ENCODE assay signal across 15 mouse cellular contexts in genomic region chr1:76113281-76113680, GRCm38 (mm10).
DNase-seq lines count a peak whose midpoint lies in the region; ATAC-seq and TF ChIP-seq lines count a peak whose summit lies in the region.
"Had no signal": no experiment of that assay in that cellular context is flagged by ENCODE, and none has a peak within 500 bp of the region (broad histone marks: within the 10 kb centered on the region; RNA-seq: fewer than 3 reads in every experiment).

No protein-coding gene starts in this region.

- no peaks in the 10 kb centered on the region for H3K36me3 ChIP-seq in heart, embryonic 11.5 days (ENCODE audit: control insufficient read depth, insufficient read depth, low read length)
- H3K36me3 ChIP-seq in midbrain, embryonic 14.5 days (ENCODE audit: control insufficient read depth, insufficient read depth, low read length): no peaks in the 10 kb centered on the region
- H3K36me3 ChIP-seq: hindbrain, embryonic 15.5 days; limb, embryonic 10.5 days; midbrain, embryonic 12.5 days; neural tube, embryonic 12.5 days had no signal

- no peaks in the 10 kb centered on the region for H3K27me3 ChIP-seq in heart, embryonic 11.5 days (ENCODE audit: control insufficient read depth, insufficient read depth, low read length)
- H3K27me3 ChIP-seq in midbrain, embryonic 14.5 days (ENCODE audit: control insufficient read depth, insufficient read depth, low read length): 0 out of 2 replicates have a peak, but pooled peaks cover 4% of the 10 kb centered on the region
- H3K27me3 ChIP-seq: hindbrain, embryonic 15.5 days; neural tube, embryonic 12.5 days had no signal

- H3K4me1 ChIP-seq in heart, embryonic 11.5 days (ENCODE audit: control insufficient read depth, insufficient read depth, low read length): no peaks in the 10 kb centered on the region
- H3K4me1 ChIP-seq in midbrain, embryonic 14.5 days (ENCODE audit: control insufficient read depth, insufficient read depth, low read length): no peaks in the 10 kb centered on the region
- H3K4me1 ChIP-seq: hindbrain, embryonic 15.5 days; midbrain, embryonic 12.5 days; neural tube, embryonic 12.5 days had no signal

- H3K27ac ChIP-seq in heart, embryonic 11.5 days (ENCODE audit: low read depth, low read length): no peak overlapping the region
- no peak overlapping the region for H3K27ac ChIP-seq in gastrocnemius, adult 2 months
- no peak overlapping the region for H3K27ac ChIP-seq in midbrain, embryonic 14.5 days (replicated peaks; ENCODE audit: low read depth, low read length)
- H3K27ac ChIP-seq: hindbrain, embryonic 15.5 days; limb, embryonic 10.5 days; midbrain, embryonic 12.5 days; neural tube, embryonic 12.5 days had no signal

- no peak for TF ChIP-seq CTCF in gastrocnemius, adult 2 months (IDR thresholded peaks at IDR 0.05)

- H3K9ac ChIP-seq in heart, embryonic 11.5 days (ENCODE audit: low read depth, low read length): no peak overlapping the region
- no peak overlapping the region for H3K9ac ChIP-seq in midbrain, embryonic 14.5 days (replicated peaks; ENCODE audit: low read length)
- H3K9ac ChIP-seq: hindbrain, embryonic 15.5 days; midbrain, embryonic 12.5 days; neural tube, embryonic 12.5 days had no signal

- H3K4me2 ChIP-seq in heart, embryonic 11.5 days: no peak overlapping the region
- H3K4me2 ChIP-seq in midbrain, embryonic 14.5 days (ENCODE audit: low read length): no peak overlapping the region
- H3K4me2 ChIP-seq: hindbrain, embryonic 15.5 days; midbrain, embryonic 12.5 days; neural tube, embryonic 12.5 days had no signal

- ATAC-seq in heart, embryonic 11.5 days (replicated peaks; ENCODE audit: insufficient number of reproducible peaks, low FRiP score, low TSS enrichment): no peak
- ATAC-seq in activated CD4-positive, CD25-positive, alpha-beta regulatory T cell, adult 4 months: no peak
- no peak for ATAC-seq in monocyte, adult 5-6 weeks (replicated peaks; ENCODE audit: insufficient number of reproducible peaks, low FRiP score, low TSS enrichment, poor library complexity, severe bottlenecking)
- no peak for ATAC-seq in midbrain, embryonic 14.5 days (ENCODE audit: low FRiP score, low TSS enrichment)
- ATAC-seq: forebrain, embryonic 16.5 days had no signal

- intact Hi-C loops in gastrocnemius, adult 2 months (cut with DNase I): no loop called here

- DNase-seq in heart, adult 11 months: peak; percentile 90
- peak; percentile 74 for DNase-seq in Muller cell, postnatal 12 days (ENCODE audit: inconsistent ontology term)
- peak; percentile 39 for DNase-seq in gastrocnemius, adult 2 months
- DNase-seq in heart, postnatal 4 days: peak; percentile 12
- DNase-seq in midbrain, embryonic 14.5 days: no peak
- DNase-seq: retina, postnatal 1 day; thymus, adult 18-20 months had no signal

- WGBS in heart, embryonic 11.5 days (ENCODE audit: insufficient replicate concordance): 79% methylated on average over 3 of the region's 3 CpGs
- WGBS in midbrain, embryonic 14.5 days: 85% methylated on average over 3 of the region's 3 CpGs

- no peaks in the 10 kb centered on the region for H3K9me3 ChIP-seq in heart, embryonic 11.5 days (replicated peaks; ENCODE audit: control insufficient read depth, low read length)
- H3K9me3 ChIP-seq in midbrain, embryonic 14.5 days (ENCODE audit: control insufficient read depth, low read length): no peaks in the 10 kb centered on the region
- H3K9me3 ChIP-seq: hindbrain, embryonic 15.5 days; limb, embryonic 10.5 days; midbrain, embryonic 12.5 days; neural tube, embryonic 12.5 days had no signal

- no peak overlapping the region for H3K4me3 ChIP-seq in heart, embryonic 11.5 days (ENCODE audit: low read depth, low read length)
- peak overlapping the region; percentile 34 for H3K4me3 ChIP-seq in gastrocnemius, adult 2 months
- H3K4me3 ChIP-seq in midbrain, embryonic 14.5 days (replicated peaks; ENCODE audit: low read depth, low read length): no peak overlapping the region
- H3K4me3 ChIP-seq: hindbrain, embryonic 15.5 days; limb, embryonic 10.5 days; midbrain, embryonic 12.5 days; neural tube, embryonic 12.5 days had no signal
